8 mouse cellular contexts compared by ENCODE assay signal in genomic region chr12:35896764-35897282, GRCm38 (mm10). TPM values are rescaled to one million over a fixed set of nuclear protein-coding genes. Genes with fewer than 3 reads are reported as not detected.
DNase-seq lines count a peak whose midpoint lies in the region; ATAC-seq and TF ChIP-seq lines count a peak whose summit lies in the region.

No protein-coding gene starts in this region.

- no peak overlapping the region for H3K27ac ChIP-seq in kidney, postnatal 0 days
- 0 out of 2 replicates have a peak overlapping the region, but pooled peaks have one; percentile 30 for H3K27ac ChIP-seq in embryonic facial prominence, embryonic 10.5 days (replicated peaks)
- H3K27ac ChIP-seq in intestine, embryonic 15.5 days, result no peak overlapping the region
- peak overlapping the region; percentile 75 for H3K27ac ChIP-seq in neural tube, embryonic 13.5 days (replicated peaks)

- H3K36me3 ChIP-seq in kidney, postnatal 0 days (ENCODE audit: insufficient read depth, low read length), result no peaks in the 10 kb centered on the region
- H3K36me3 ChIP-seq in embryonic facial prominence, embryonic 10.5 days (replicated peaks), result no peaks in the 10 kb centered on the region
- no peaks in the 10 kb centered on the region for H3K36me3 ChIP-seq in intestine, embryonic 15.5 days
- no peaks in the 10 kb centered on the region for H3K36me3 ChIP-seq in neural tube, embryonic 13.5 days

- H3K4me3 ChIP-seq in kidney, postnatal 0 days (replicated peaks; ENCODE audit: low read depth, low read length), result peak overlapping the region; percentile 33
- peak overlapping the region; percentile 45 for H3K4me3 ChIP-seq in embryonic facial prominence, embryonic 10.5 days
- peak overlapping the region; percentile 18; the same call in 1 of the 2 replicates for H3K4me3 ChIP-seq in intestine, embryonic 15.5 days (replicated peaks)
- H3K4me3 ChIP-seq in neural tube, embryonic 13.5 days, result peak overlapping the region; percentile 41

- H3K9ac ChIP-seq in kidney, postnatal 0 days (ENCODE audit: low read depth, low read length), result no peak overlapping the region
- 0 out of 2 replicates have a peak overlapping the region, but pooled peaks have one; percentile 6 for H3K9ac ChIP-seq in intestine, embryonic 15.5 days
- peak overlapping the region; percentile 69 for H3K9ac ChIP-seq in neural tube, embryonic 13.5 days

- H3K4me1 ChIP-seq in kidney, postnatal 0 days (replicated peaks; ENCODE audit: insufficient read depth, low read length), result no peaks in the 10 kb centered on the region
- peaks cover 26% of the 10 kb centered on the region for H3K4me1 ChIP-seq in embryonic facial prominence, embryonic 10.5 days
- no peaks in the 10 kb centered on the region for H3K4me1 ChIP-seq in intestine, embryonic 15.5 days (replicated peaks)
- H3K4me1 ChIP-seq in neural tube, embryonic 13.5 days (replicated peaks), result peaks cover 32% of the 10 kb centered on the region

- H3K9me3 ChIP-seq in kidney, postnatal 0 days (replicated peaks; ENCODE audit: low read length), result no peaks in the 10 kb centered on the region
- H3K9me3 ChIP-seq in embryonic facial prominence, embryonic 10.5 days, result no peaks in the 10 kb centered on the region
- H3K9me3 ChIP-seq in intestine, embryonic 15.5 days, result no peaks in the 10 kb centered on the region
- no peaks in the 10 kb centered on the region for H3K9me3 ChIP-seq in neural tube, embryonic 13.5 days

- peak overlapping the region; percentile 62 for H3K4me2 ChIP-seq in kidney, postnatal 0 days (ENCODE audit: low read length)
- peak overlapping the region; percentile 48 for H3K4me2 ChIP-seq in intestine, embryonic 15.5 days (replicated peaks)
- H3K4me2 ChIP-seq in neural tube, embryonic 13.5 days, result peak overlapping the region; percentile 58

- ATAC-seq in kidney, postnatal 0 days (replicated peaks; ENCODE audit: low FRiP score, low read depth), result no peak
- ATAC-seq in intestine, embryonic 15.5 days, result no peak
- ATAC-seq in neural tube, embryonic 13.5 days (ENCODE audit: low read depth), result peak; percentile 66

- peak; percentile 10 for DNase-seq in kidney, postnatal 0 days (ENCODE audit: low spot score)
- DNase-seq in kidney, adult 8-10 months, result no peak
- DNase-seq in embryonic facial prominence, embryonic 10.5 days (ENCODE audit: low spot score), result no peak
- no peak for DNase-seq in ovary, postnatal 14 days (ENCODE audit: low spot score)
- DNase-seq in T-cell, adult 2 months (ENCODE audit: low spot score), result no peak
- DNase-seq in right cerebral cortex, postnatal 36 days (ENCODE audit: low spot score in 2 of 2), result no peak

- H3K27me3 ChIP-seq in kidney, postnatal 0 days (ENCODE audit: insufficient read depth, low read length), result no peaks in the 10 kb centered on the region
- no peaks in the 10 kb centered on the region for H3K27me3 ChIP-seq in embryonic facial prominence, embryonic 10.5 days (replicated peaks; ENCODE audit: low read depth, poor library complexity, severe bottlenecking)
- no peaks in the 10 kb centered on the region for H3K27me3 ChIP-seq in intestine, embryonic 15.5 days (replicated peaks)
- H3K27me3 ChIP-seq in neural tube, embryonic 13.5 days, result no peaks in the 10 kb centered on the region

- no peak for TF ChIP-seq CTCF in kidney, postnatal 0 days (IDR thresholded peaks at IDR 0.05; ENCODE audit: low read depth)

- WGBS in kidney, postnatal 0 days, result 26% methylated on average over 4 of the region's 4 CpGs
- WGBS in embryonic facial prominence, embryonic 10.5 days, result 17% methylated on average over 4 of the region's 4 CpGs
- 44% methylated on average over 4 of the region's 4 CpGs for WGBS in intestine, embryonic 15.5 days
- 2% methylated on average over 4 of the region's 4 CpGs for WGBS in neural tube, embryonic 13.5 days

RNA-seq across cellular contexts. Expression of gene Agr3, which starts 28.6 kb away (rescaled TPM):
- not detected in 2 replicates for polyA plus RNA-seq in kidney, postnatal 0 days (2015; fragmentation: Nextera tagmentation; extraction: Ambion mirVana)
- polyA plus RNA-seq in embryonic facial prominence, embryonic 10.5 days (2016; fragmentation: Nextera tagmentation; extraction: Ambion mirVana), result 0.25 TPM in 1 of 2 replicates, not detected in the other
- not detected in 2 replicates for polyA plus RNA-seq in intestine, embryonic 15.5 days (2015; fragmentation: Nextera tagmentation; extraction: Ambion mirVana)
- polyA plus RNA-seq in neural tube, embryonic 13.5 days (2015; fragmentation: Nextera tagmentation; extraction: Ambion mirVana), result not detected in 2 replicates

Comparison
In these comparisons a context has a peak if more than half of its experiments do, and no peak if none do; other contexts are left out.
1. H3K27ac ChIP-seq: peak in embryonic facial prominence, embryonic 10.5 days (single experiment) and neural tube, embryonic 13.5 days (single experiment); none in kidney, postnatal 0 days (single experiment) and intestine, embryonic 15.5 days (single experiment).
2. Peak in every context shown above with its lines, with median percentiles within 50 percentile points of each other: H3K4me2 ChIP-seq and H3K4me3 ChIP-seq.